Mouse (Mus musculus) CD8-positive naive resting alpha-beta T cell, adult 57 days (primary cell): ENCODE measurements around the gene Cdh23. TPM values are rescaled to one million over a fixed set of nuclear protein-coding genes. Genes with fewer than 3 reads are reported as not detected.

Experiments
- total RNA-seq: library from RNA; stranded (reverse); gene quantifications from one replicate; pipeline ENCODE4 v1.2.4, GENCODE M21; 2023

Gene Cdh23
- total RNA-seq = 1.6 TPM

GRCm38 (mm10) chr10:60696390-60696789 lies at the start of gene Cdh23:
TSS of gene Cdh23 (minus strand) at chr10:60696490.

GRCm38 (mm10) chr10:60399449-60399848 lies 296.8 kb downstream of the Cdh23 start, which contains the start of gene Gm17455:
TSS of gene Gm17455 (plus strand) at chr10:60399726.

GRCm38 (mm10) chr10:60346701-60347405 lies 349.4 kb downstream of the Cdh23 start, which contains the start of gene Vsir:
TSS of gene Vsir (plus strand) at chr10:60346851.

GRCm38 (mm10) chr10:60277207-60278005 lies 418.9 kb downstream of the Cdh23 start, which contains the start of gene Psap:
TSS of gene Psap (plus strand) at chr10:60277627.

Other genes starting within 250 kb of the Cdh23 start
- gene Slc29a3, start 56.3 kb upstream of the Cdh23 start, total RNA-seq = 18.8 TPM
- not detected for gene Unc5b, start 135.1 kb upstream of the Cdh23 start, total RNA-seq